7 mouse cellular contexts compared by ENCODE assay signal in genomic region chr8:115650110-115650521, GRCm38 (mm10). TPM values are rescaled to one million over a fixed set of nuclear protein-coding genes. Genes with fewer than 3 reads are reported as not detected.
A peak's percentile ranks its signal among the peaks of the same experiment; 100 is the strongest.
DNase-seq lines count a peak whose midpoint lies in the region; ATAC-seq and TF ChIP-seq lines count a peak whose summit lies in the region.

No protein-coding gene starts in this region.

- no peak for ATAC-seq in megakaryocyte, adult 5-6 weeks (ENCODE audit: poor library complexity, severe bottlenecking)
- ATAC-seq in erythroid progenitor cell, adult 5-6 weeks (replicated peaks; ENCODE audit: low FRiP score, poor library complexity, severe bottlenecking), result no peak

- DNase-seq in lung, postnatal 25 days (ENCODE audit: low spot score), result peak; percentile 3
- DNase-seq in lung, postnatal 36 days, result no peak
- peak; percentile 24 to 68 for DNase-seq in heart, adult 2 months
- peak; percentile 5 to 18 for DNase-seq in layer of hippocampus, postnatal 10 days (ENCODE audit: low spot score in 2 of 2)
- DNase-seq in right cerebral cortex, postnatal 36 days (ENCODE audit: low spot score in 2 of 2), result peak; percentile 6 to 25

- intact Hi-C loops in heart, adult 2 months (cut with DNase I), result no loop called here

- no peak overlapping the region for H3K9ac ChIP-seq in heart, adult 2 months (ENCODE audit: low read depth, low read length)

- H3K4me1 ChIP-seq in heart, adult 2 months (ENCODE audit: control insufficient read depth, insufficient read depth, low read length), result peaks cover 3% of the 10 kb centered on the region; the same call in 1 of the 2 replicates

- no peak for TF ChIP-seq CTCF in heart, adult 2 months (IDR thresholded peaks at IDR 0.05)

- H3K79me2 ChIP-seq in heart, adult 2 months (replicated peaks; ENCODE audit: control insufficient read depth, insufficient read depth, low read length), result no peaks in the 10 kb centered on the region

- 0 out of 2 replicates have a peak, but pooled peaks have one; percentile 30 for TF ChIP-seq EP300 in heart, adult 2 months (IDR thresholded peaks at IDR 0.05; ENCODE audit: insufficient read depth, low read depth, low read length)

- H3K36me3 ChIP-seq in heart, adult 2 months (ENCODE audit: control insufficient read depth, insufficient read depth, low read length), result no peaks in the 10 kb centered on the region

- no peak for TF ChIP-seq POLR2A in heart, adult 2 months (IDR thresholded peaks at IDR 0.05; ENCODE audit: insufficient read depth, low read depth, low read length)

- H3K4me3 ChIP-seq in heart, adult 2 months, result no peak overlapping the region

- H3K27me3 ChIP-seq in heart, adult 2 months (ENCODE audit: control insufficient read depth, insufficient read depth, low read length), result no peaks in the 10 kb centered on the region

- 15% methylated on average over 3 of the region's 3 CpGs for WGBS in heart, adult 2 months

- no peak overlapping the region for H3K27ac ChIP-seq in heart, adult 2 months

RNA-seq across cellular contexts. Expression of gene Maf, which starts 57.5 kb away (rescaled TPM):
- total RNA-seq in heart, adult 2 months (2021), result 1 to 10 TPM; 7.8 to 8.6 TPM
- polyA plus RNA-seq in heart, adult 2 months (2012; rRNA removed), result 2.7 and 2.9 TPM in 2 replicates
- total RNA-seq in layer of hippocampus, postnatal 10 days (2021), result 10 to 100 TPM; 25.8 to 28.2 TPM
- 3.9 and 4.6 TPM in 2 replicates for total RNA-seq in megakaryocyte, adult 5-6 weeks (2015)
- total RNA-seq in megakaryocyte, adult 5-6 weeks (2017), result 1.8 and 2.0 TPM in 2 replicates
- 4.6 and 6.1 TPM in 2 replicates for total RNA-seq in erythroid progenitor cell, adult 5-6 weeks (2015; ENCODE audit: low replicate concordance)
- total RNA-seq in erythroid progenitor cell, adult 5-6 weeks (2017; ENCODE audit: low replicate concordance), result 4.0 and 5.8 TPM in 2 replicates
